ENCODE assay signal across 11 mouse cellular contexts in genomic region chr6:112218248-112218647, GRCm38 (mm10).
"Had no signal": no experiment of that assay in that cellular context is flagged by ENCODE, and none has a peak within 500 bp of the region (broad histone marks: within the 10 kb centered on the region; RNA-seq: fewer than 3 reads in every experiment).

No protein-coding gene starts in this region.

- H3K27me3 ChIP-seq: limb, embryonic 15.5 days; liver, embryonic 12.5 days; neural tube, embryonic 13.5 days; stomach, embryonic 15.5 days had no signal

- DNase-seq: kidney, adult 8-10 months; kidney, postnatal 25 days; layer of hippocampus, postnatal 36 days; retina, postnatal 1 day; right cerebral cortex, postnatal 4 days; thymus, adult 2 months; thymus, postnatal 25 days had no signal

- H3K9me3 ChIP-seq: limb, embryonic 15.5 days; liver, embryonic 12.5 days; neural tube, embryonic 13.5 days; stomach, embryonic 15.5 days had no signal

- ATAC-seq: liver, embryonic 12.5 days had no signal

- H3K36me3 ChIP-seq: limb, embryonic 15.5 days; liver, embryonic 12.5 days; neural tube, embryonic 13.5 days; stomach, embryonic 15.5 days had no signal

- H3K4me2 ChIP-seq: limb, embryonic 15.5 days; liver, embryonic 12.5 days; neural tube, embryonic 13.5 days; stomach, embryonic 15.5 days had no signal

- H3K27ac ChIP-seq: limb, embryonic 15.5 days; liver, embryonic 12.5 days; neural tube, embryonic 13.5 days; stomach, embryonic 15.5 days had no signal

- H3K4me3 ChIP-seq: limb, embryonic 15.5 days; liver, embryonic 12.5 days; neural tube, embryonic 13.5 days; stomach, embryonic 15.5 days had no signal

- H3K9ac ChIP-seq: limb, embryonic 15.5 days; liver, embryonic 12.5 days; neural tube, embryonic 13.5 days; stomach, embryonic 15.5 days had no signal

- H3K4me1 ChIP-seq: limb, embryonic 15.5 days; liver, embryonic 12.5 days; neural tube, embryonic 13.5 days; stomach, embryonic 15.5 days had no signal
